Mouse (Mus musculus): ENCODE data around the gene Rundc3a.
A peak's percentile ranks its signal among the peaks of the same experiment; 100 is the strongest.
"Not testable (repeated sequence)": the region's sequence is repeated elsewhere in the genome, so short reads cannot be mapped to it uniquely, and the experiment has no call there.

Rundc3a gene

DNA sequence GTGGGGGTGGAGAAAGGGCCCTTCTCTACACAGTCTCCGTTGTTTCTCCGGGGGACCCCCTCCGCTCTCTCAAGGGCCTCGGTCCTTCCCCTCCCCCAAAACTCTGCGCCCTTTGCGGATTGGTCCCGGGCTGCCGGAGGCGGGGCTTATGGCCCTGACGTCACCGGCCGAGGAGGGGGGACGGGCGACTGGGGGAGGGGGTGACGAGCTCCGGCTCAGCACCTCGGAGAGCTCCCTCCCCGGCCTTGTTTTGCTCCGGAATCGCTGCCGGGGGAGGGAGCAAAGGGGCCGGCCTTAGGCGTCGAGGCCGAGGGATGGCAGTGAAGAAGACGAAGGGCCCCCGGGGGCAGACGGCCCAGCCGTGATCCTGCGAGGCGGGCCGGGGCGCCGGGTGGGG, at the start of gene Rundc3a:
Rundc3a (plus strand) TSS at position 166 of the 397 bp plus-strand sequence.
- peak; percentile 93 for DNase-seq (ENCODE audit: low spot score)

DNA sequence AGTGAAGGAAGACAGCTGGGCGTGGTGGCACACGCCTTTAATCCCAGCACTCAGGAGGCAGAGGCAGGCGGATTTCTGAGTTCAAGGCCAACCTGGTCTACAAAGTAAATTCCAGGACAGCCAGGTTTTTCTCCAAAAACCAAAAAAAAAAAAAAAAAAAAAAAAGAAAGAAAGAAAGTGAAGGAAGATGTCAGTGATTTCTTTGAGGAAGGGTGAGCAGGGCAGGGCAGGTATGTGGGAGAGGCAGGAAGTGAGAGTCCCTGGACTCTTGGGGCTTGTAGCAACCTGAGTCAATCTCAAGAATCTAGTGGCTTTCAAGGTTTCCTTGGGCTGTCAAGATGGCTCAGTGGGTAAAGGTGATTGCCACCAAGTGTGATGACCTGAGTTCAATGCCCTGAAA, 48.7 kb upstream of the Rundc3a start:
- DNase-seq (ENCODE audit: low spot score): no peak

DNA sequence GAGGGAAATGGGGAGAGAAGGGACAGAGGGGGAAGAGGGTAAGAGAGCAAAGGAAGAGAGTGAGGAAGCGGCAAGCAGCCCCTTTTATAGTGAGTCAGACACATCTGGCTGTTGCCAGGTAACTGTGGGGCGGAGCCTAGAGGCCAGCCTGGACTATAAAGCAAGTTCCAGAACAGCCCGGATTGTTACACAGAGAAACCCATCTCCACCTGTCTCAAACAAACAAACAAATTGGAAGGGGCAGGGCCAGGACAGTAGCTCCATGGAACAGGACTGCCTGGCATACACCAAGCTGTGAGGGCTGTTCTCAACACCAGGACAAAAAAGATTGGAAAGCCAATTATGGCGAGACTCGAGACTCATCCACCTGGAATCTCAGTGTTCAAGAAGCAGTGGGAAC, 46.3 kb upstream of the Rundc3a start:
- no peak for DNase-seq (ENCODE audit: low spot score)

DNA sequence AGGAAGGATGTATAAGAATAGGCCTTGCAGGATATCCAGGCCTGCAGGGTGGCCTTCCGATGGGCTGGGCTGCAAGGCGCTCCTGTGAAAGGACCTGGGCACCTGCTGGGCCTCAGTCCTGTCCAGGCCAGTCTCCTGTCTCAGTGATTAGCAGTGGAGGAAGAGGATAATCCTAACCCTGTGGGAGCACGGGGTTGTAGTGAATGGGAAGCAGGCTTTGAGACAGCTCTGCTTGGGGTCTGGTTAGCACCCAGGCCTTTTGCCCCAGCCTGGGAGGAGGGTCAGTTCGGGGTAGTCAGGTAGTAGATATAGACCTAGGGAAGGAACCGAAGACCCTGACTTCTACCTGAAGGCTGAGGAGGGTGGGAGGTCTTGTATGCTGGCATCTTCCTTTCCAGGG, 45.5 kb upstream of the Rundc3a start:
- no peak for DNase-seq (ENCODE audit: low spot score)

DNA sequence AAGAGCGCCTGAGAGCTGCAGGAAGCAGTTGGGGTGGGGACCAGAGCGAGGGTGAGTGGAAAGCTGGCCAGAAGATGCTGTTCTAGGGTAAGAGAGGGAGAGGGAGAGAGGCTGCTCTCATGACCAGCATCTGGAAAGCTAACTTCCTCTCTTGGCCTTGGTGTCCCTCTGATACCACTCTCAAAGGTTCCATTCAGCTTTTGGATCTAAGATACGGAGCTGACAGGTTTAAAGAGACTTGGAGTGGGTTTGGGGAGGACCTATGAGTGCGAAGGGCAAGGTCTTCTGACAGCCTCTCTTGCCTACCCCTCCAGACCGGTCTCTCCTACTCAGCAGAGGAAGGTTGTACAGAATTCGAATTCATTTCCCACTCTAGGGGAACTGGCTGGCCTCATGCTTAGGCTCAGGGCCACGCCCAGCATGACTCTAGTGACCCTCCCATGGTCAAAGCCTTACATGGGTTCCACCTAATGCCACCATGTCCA, 45.1 kb upstream of the Rundc3a start:
- no peak for DNase-seq (ENCODE audit: low spot score)

DNA sequence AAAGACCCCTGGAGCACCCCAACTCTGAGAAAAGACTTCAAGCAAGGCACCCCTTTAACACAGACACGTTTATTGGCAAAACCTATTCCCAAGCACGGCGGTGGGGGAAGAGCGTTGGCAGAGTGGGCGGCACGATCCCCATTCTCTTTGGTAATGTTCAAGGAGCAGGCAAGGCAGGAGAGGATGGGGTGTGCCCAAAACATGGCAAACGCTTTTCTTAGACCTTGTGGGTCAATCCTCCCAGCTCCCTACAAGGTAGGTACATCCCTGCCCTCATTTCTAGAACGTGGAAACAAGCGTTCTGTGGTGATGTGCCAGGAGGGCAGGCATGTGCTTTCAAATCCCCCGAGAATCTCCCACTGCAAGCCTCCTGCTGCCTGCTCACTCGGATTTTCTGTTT, 44.4 kb upstream of the Rundc3a start:
- no peak for DNase-seq (ENCODE audit: low spot score)

DNA sequence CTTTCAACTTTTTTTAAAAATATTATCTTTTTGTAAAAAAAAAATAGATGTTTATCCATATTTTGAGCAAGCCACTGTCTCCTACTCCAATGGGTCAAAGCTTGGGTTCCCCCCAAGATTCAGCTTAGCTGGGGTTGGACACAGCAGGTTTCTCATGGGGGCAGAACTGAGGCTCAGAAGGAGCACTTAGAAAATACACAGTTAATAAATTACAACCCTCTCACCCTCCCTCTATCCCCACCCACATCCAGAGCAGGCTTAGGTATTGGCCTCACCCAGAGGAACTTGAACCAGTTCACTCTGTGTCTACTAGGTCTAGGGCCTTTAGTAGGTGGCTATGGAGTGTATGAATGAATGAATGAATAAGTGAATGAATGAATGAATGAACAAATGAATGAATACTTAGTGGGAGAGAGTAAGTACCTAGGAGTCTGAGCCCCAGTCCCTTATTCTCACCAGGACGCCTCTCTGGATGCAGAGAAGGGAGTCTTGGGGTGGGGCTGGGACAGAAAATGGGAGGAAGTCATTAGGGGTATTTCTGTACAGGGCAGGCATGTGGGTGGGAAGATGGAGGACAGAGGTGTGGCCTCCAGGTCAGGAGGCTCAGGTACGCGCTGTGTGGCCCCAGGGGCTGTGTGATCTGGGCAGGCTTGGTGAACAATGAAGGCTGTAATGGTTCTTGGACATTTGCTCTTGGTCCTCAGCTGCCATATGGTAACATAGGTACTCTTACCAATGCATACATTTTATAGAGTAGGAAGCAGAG, 43.8 kb upstream of the Rundc3a start:
- DNase-seq (ENCODE audit: low spot score): no peak

DNA sequence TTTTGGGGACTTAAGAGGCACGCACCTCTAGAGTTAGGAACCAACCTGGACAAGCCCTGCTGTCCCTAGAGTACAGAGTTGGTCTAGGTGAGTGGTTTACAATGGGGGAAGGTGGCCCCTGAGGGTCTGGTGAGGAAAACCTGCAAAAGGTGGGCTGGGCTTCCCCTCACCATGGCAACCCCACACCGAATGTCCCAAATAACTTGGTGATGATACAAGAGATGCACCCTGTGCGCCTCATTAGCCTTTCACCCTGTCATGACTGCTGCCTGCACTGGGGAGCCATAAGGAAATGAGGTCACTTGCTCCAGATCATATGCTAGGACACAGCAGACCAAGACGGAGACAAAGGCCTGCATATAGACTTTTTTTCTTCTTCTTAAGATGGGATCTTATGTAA, 42.8 kb upstream of the Rundc3a start:
- DNase-seq (ENCODE audit: low spot score): no peak

DNA sequence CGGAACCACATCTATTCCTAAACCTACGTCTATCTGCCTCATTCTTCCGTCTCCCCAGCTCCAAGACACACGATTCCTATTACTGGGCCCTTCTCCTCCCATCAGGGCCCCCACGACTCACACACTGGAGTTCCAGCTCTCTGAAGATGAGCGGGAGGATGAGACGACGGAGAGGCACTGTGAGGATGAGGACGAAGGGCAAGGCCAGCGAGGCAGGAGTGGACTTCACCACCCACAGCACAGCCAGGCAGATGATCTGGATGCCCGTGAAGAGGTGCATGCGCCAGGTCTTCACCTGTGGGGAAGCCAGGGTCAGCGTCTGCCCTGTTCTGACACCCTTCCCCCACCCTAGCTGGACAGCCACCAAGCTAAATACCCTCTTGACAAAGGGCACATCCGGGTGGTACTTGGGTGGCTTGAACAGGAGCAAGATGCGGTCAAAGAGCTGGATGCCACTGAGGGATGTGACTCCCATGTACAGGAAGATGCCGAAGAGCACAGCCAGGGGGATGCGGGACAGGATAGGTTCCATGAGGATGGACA, 42.2 kb upstream of the Rundc3a start:
- no peak for DNase-seq (ENCODE audit: low spot score)

DNA sequence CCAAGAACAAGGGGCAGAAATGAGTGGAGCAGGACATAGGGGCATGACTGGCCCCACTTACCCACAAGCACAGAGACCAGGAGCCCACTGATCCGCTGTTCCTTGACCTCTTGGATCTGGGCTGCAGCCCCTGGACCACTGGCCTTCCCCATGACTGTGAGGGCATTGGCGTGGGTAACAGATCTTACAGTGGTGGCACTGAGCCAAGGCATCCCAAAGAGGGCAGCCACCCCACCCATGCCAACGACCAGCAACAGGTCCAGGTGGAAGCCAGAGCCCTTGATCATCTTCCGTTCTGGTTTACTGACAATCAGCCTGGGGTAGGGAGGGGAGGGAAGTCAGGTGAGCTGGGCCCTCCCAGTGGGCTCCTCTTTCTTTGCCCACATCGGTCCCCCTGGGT, 40.8 kb upstream of the Rundc3a start:
- DNase-seq (ENCODE audit: low spot score): no peak

DNA sequence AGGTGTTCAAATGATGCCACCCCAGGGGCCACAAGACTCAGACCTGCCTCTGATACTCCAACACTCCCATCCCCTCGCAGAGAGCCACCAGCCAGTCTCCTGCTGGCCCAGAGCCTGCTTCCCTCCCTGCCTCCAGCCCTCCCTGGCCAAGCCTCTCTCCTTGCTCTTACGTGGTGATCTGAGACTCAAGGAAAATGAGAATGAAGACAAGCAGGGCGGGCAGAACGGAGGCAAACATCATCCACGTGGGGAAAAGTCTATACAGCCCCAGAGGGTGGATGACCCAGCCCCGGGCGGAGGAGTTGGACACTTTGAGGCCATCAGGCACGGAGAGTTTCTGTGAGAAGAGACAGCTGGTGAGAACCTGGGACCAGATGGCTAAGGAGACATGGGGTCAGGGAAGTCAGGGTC, 40.2 kb upstream of the Rundc3a start:
- no peak for DNase-seq (ENCODE audit: low spot score)

DNA sequence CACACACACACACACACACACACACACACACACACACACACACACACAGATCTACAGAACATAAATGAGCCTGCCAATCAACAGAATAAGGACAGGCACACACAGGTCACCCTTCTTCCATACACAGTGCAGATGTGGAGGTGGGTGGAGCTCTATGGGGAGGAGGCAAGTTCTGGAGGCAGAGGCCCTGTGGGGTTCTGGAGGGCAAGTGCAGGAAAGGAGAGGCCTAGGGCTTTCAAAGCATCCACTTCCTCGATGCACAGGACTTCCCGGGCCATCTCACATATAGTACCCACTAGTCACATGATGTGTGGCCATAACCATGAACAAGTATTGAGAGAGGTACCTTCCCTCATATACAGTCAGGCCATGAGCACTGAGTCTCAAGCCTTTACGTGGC, 37.7 kb upstream of the Rundc3a start:
- DNase-seq (ENCODE audit: low spot score): no peak

DNA sequence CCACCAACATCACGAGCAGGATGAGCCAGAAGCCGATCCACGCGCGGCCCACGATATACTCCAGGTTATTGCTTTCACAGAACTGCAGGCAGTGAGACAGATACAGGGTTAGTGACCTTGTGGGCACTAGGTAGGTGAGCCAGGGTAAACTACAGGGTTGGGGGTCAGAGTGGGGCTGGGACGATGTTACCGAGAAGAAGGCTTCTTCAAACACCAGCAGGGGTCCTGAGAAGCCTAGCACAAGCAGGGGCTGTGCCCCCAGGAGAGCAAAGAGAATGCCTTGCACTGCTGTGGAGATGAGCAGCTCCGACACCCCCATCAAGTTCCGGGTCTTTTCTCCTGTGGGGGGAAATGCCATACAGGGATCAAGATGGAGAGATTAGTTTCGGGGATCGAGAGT, 37.0 kb upstream of the Rundc3a start:
- DNase-seq (ENCODE audit: low spot score): no peak

DNA sequence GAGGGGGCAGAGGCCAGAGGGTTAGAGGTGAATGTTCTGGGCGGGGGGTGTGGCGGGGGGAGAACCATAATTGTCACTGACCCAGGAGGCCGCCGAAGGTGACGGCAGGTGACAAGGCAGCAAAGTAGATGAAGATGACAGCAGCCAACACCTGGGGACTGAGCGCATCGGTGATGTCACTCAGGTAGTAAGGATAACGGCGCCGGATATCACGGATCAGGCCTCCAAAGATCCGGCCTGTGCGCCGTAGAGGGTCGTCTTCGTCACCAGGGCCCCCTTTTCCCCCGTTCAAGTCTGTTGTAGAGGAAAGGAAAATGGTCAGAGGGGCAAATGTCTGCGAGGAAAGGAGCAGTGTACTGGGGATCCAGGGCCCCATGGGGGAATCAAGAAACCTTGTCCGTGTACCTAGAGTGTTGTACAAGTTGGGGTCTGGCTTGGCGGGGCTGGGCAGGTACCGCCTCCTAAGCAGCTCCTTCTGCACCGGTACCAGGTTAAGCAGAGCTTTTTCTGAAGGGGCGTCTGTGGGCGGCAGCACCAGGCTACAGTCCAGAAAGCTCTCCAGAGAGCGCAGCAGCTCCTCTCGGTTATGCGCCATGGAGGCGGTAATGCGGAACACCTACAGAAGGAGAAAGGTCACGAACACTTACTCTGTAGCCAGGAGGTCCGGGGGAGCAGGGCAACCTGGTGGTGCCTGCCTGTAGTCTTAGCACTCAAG, 36.4 kb upstream of the Rundc3a start:
- DNase-seq (ENCODE audit: low spot score): no peak

DNA sequence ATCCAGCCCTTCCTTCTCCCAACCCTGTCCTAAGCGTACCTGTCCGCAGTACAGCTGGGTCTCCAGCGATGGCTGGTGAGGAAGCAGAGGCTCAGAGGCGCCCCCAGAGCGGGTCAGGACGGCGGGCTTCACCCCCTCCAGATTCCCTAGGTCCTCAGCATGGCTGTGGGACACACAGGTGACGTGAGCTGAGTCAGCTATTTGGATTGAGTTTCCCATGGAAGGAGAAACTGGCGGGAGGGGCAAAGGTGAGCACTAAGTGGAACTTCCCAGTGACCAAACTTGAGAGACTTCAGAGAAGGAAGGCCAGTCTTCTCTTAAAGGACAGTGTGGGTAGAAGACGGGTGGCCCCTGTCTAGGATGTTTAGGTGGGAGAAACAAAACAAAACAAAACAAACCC, 34.8 kb upstream of the Rundc3a start:
- no peak for DNase-seq (ENCODE audit: low spot score)

DNA sequence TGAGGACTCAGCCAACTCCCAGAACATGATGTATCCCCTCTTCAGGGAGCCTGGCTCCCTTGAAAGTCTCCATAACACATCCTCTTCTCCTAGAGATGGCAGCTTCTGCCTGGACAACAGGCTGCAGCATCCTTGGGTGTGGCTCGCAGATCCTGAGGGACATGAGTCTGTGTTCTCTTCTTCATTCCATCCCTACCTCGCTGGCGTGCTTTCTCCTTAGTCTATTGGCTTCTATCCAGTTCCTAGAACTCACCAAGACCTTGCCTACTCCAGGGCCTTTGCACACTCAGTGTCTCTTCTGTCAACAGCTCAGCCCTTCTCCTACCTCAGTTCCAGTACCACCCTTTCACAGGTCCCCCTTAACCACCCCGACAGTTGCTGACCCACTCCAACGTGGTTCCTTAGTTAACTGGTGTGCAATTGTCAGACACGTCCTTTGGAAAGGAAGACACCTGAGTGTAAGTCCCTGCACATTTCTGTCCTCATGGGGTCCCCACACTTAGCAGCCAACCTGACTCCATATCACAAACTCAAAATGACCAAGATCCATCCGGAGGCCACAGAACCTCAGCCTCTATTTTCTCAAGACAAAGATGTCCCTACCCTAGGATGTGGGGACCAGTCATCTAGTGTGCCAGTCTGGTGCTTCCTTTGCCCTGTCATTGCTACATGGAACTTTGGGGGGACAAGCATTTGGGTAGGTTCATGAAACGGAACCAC, 31.3 kb upstream of the Rundc3a start:
- no peak for DNase-seq (ENCODE audit: low spot score)

DNA sequence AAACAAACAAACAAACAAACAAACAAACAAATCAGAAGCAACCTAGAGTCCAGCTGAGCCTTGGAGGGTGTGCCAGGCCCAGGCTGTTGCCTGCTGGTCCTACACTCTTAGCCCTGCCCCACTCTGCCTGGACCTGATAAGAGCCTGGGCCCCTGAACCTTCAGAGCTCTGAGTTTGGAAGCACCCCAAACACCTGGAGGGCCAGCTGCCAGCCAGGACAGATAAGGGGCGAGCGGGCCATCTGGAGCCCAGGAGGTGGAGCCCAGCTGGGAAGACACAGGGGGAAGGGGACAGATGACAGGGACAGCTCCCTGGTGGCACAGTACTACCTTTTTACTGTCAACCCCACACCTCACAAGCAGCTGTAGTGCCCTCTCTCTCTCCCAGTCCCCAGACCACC, 29.6 kb upstream of the Rundc3a start:
- DNase-seq (ENCODE audit: low spot score): no peak

DNA sequence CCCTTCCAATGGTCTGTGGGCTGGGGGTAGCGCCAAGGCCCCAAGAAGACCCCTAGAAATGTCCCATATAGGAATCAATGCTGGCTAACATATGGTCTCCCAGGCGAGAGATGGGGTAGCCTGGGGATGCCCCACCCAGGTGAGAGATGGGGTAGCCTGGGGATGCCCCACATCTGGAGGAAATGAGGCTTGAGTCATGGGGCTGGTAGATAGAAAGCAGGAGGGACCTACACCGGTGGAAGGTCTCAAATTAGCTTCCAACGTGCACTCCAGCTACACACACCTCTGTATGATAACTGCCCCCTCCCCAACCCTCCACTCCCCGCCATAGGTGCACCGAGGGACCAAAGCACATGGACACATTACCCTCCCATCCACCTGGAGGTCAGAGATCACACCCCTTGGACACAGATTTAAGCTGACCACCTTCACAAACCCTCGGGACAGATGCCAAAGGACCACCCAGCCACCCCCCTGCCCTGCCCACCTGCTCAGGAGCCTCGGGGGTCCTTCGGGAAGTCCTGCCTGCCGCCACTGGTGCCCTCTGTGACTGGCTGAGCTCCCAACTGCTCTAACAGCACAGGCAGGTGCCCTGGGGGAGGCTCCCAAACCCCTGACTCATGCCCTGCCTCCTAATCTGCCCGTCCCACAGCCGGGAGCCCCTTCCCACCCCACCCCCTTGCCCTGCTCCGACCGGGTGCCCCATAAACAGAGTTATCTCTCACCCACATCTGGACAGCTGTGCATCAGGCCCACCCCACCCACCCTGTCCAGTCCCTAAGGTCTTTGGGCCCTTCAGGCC, 28.4 kb upstream of the Rundc3a start:
- no peak for DNase-seq (ENCODE audit: low spot score)

DNA sequence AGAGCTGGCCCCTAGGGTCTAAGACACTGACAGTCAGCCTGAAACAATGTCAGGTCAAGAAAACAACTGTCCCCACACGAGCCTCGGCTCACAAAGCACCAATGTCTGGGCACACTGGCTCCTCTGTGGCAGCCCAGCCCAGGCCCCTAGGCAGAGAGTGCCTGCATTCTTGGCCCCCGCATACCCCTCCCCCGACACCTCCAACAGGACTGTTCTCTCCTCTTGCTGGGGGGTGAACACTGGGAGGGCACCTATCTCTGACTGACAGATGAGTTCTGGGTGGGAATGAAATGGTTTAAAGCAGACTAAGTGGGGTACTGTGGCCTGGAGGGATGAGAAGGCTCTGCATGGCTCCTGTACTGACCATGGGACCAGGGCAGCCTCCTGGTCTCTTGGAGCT, 27.5 kb upstream of the Rundc3a start:
- no peak for DNase-seq (ENCODE audit: low spot score)

DNA sequence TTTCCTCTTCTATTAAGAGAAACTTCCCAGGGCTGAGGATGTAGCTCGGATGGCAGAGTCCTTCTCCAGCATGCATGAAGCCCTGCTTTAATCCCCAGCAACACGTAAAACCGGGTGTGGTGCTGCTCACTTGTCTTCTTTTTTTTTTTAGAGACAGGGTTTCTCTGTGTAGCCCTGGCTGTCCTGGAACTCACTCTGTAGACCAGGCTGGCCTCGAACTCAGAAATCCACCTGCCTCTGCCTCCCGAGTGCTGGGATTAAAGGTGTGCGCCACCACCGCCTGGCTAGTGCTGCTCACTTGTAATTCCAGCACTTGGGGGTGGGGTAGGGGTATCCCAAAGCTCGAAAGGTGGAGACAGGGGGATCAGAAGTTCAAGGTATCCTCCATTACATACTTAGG, 27.1 kb upstream of the Rundc3a start, which contains the start of gene Slc4a1:
Slc4a1 (minus strand) TSS at position 101 of the 400 bp plus-strand sequence.
- DNase-seq (ENCODE audit: low spot score): not testable (repeated sequence)

DNA sequence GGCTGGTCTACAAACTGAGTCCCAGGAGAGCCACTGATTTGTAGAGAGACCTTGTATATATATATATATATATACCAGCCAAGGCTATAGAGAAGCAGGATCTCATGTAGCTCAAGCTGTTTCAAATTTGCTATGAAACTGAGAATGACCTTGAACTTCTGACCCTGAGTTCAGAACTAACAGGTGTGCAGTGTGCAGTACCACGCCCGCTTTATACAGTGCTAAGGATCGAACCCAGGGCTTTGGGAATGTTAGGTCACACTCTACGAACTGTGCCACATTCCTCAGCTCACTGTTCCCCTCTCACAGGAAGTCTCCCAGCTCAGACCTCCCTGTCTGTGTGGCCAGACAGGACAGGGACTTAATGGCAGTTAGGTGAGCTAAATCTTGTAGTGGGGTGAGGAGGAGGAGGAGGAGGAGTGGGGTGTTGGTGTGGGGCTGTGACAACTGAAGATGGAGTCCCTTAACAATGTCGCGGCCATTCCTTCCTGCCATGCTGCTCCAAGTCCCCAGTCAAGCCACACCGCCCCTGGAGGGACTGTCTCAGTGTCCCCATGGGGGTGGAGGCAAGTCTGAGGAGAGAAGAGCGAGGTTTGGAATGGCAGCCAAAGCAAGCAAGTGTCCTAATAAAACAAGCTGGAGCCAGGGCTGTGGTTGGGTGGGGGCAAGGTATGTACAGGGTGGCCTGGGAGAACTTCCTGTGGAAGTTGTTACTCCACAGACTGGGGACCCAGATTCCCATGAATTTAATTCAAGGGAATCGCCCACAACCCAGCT, 25.5 kb upstream of the Rundc3a start:
- DNase-seq (ENCODE audit: low spot score): no peak

All from left cerebral cortex, adult 11 months (tissue).